Mouse (Mus musculus): ENCODE data around the gene Klf11.

Klf11 gene

GRCm38 (mm10) chr12:24703013-24703412 is 51.9 kb downstream of the Klf11 start:
- DNase-seq (ENCODE audit: low read depth, low spot score), result no peak

DNA sequence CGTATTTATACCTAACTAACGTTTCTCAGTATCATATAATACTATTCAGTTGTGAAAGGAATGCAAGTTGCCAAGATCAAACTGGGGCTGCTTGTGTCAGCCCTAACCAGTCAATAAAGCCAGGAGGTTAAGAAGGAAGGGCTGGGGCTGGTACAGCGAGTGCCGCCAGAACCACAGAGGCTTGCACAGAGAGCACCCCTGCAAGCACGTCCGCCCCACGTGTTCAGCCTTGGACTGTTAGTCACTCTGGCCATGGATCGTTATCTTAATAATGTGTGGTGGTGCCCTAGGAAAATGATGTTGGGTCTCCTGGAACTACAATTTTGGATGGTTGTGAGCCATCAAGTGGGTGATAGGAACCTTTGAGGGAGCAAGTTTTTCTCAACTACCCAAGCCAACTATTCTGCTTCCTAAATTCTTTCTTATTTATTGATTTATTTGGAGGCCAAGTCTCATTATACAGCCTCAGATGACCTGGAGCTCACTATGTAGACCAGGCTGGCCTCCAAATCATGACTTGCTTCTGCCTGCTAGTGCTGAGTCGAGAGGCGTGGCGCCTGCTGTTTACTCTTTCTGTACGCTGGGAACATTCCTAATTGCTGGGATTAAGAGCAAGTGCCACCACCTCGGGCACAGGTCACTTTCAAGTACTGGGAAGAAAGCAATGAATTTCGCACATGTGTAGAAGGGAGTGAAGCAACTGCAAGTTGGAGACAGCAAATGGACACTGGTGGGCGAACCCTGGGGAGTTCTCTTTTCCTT is 54.6 kb downstream of the Klf11 start:
- DNase-seq (ENCODE audit: low read depth, low spot score), result no peak

- peak; percentile 31 for DNase-seq (ENCODE audit: low read depth, low spot score)
These were observed 55.8 kb downstream of the Klf11 start for GRCm38 (mm10) chr12:24706764-24707479.

GRCm38 (mm10) chr12:24707480-24707802 is 56.4 kb downstream of the Klf11 start:
- no peak for DNase-seq (ENCODE audit: low read depth, low spot score)

- peak; percentile 97 for DNase-seq (ENCODE audit: low read depth, low spot score)
These were observed 57.1 kb downstream of the Klf11 start, which contains the start of gene Rrm2 for GRCm38 (mm10) chr12:24707954-24708823. TSS of gene Rrm2 (plus strand) at chr12:24708241.

DNA sequence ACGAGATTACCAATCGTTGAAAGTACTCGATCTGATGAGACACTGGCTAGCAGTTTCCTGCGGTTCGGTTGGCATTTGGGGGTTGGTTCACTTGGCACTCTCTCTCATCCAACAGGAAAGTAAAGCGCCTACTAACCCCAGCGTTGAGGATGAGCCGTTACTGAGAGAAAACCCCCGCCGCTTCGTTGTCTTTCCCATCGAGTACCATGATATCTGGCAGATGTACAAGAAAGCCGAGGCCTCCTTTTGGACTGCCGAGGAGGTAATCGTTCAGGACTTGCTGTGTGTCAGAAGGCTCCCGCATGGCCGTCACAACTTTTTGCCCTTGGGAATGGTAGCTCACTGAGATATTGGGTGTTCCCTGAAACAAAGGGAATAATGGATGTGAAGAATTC is 57.7 kb downstream of the Klf11 start:
- DNase-seq (ENCODE audit: low read depth, low spot score), result no peak

DNA sequence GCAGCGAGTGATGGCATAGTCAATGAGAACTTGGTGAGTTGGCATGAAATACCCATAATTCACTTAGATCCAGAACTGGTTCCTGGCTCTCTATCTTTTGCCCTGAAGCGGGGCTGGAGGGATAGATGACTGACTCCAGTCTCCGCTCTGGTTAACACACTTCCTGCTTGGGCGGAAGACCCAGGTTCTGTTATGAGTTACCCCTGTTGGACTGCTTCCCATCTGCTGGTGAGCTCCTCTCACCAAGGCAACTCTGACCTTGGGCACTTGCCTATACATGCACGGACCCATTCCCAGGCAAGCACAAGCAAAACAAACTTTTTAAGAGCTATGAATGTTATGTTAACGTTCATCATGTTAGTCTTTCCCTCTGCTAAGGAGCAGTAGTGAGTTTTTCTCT is 58.3 kb downstream of the Klf11 start:
- peak; percentile 50 for DNase-seq (ENCODE audit: low read depth, low spot score)

DNA sequence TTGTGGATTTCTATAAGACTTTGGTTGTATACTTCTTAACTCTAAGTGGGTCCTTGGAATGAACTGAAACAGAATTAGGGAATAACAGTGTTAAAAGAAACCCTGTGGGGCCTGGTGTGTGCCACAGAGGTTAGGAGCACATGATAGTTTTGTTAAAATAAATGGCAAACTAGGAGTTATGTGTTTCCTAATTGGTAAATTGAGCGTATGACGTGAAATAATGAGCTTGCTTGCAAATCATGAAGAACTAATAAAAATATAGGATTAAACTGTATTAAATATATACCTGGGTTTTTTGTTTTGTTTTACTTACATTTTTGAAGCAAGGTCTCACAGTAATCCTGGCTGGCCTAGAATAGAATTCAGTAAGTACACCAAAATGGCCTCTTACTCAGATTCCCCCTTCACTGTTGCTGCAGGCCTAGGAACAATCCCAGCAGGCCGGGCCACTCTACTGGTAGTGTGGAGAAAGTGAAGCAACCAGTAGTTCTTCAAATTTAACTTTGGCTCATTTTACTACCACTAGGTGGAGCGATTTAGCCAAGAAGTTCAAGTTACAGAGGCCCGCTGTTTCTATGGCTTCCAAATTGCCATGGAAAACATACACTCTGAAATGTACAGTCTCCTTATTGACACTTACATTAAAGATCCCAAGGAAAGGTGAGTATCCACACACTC is 58.9 kb downstream of the Klf11 start:
- peak; percentile 86 for DNase-seq (ENCODE audit: low read depth, low spot score)

DNA sequence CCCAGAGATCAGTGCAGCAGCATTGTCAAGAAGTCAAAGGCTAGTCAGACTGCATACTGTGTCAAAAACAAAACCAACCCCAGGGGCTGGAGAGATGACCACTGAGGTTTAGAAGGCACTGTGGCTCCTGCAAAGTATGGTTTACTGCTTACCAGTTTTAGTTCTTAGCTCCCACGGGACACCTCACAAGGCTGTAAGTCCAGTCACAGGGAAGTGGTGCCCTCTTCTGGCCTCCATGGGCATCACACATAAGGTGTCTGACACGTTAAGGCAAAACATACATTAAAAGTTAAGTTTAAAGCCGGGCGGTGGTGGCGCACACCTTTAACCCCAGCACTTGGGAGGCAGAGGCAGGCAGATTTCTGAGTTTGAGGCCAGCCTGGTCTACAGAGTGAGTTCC is 59.6 kb downstream of the Klf11 start:
- DNase-seq (ENCODE audit: low read depth, low spot score), result peak; percentile 77
